Mouse (Mus musculus): ENCODE data around the gene Cdk9. TPM values are rescaled to one million over a fixed set of nuclear protein-coding genes. Genes with fewer than 3 reads are reported as not detected.

The Cdk9 gene
- polyA plus RNA-seq, 1 experiment = 109 TPM

GRCm38 (mm10) chr2:32714987-32715425, 2.1 kb upstream of the Cdk9 start:
- peaks cover 4% of the 10 kb centered on the region for H3K4me1 ChIP-seq (ENCODE audit: control insufficient read depth, insufficient read depth, low read length)
- no peaks in the 10 kb centered on the region for H3K9me3 ChIP-seq (replicated peaks; ENCODE audit: control insufficient read depth, insufficient read depth, low read length, poor library complexity, severe bottlenecking)
- H3K36me3 ChIP-seq (ENCODE audit: control insufficient read depth, insufficient read depth, low read length, poor library complexity, severe bottlenecking) = peaks cover 11% of the 10 kb centered on the region
- no peak overlapping the region for H3K4me3 ChIP-seq (ENCODE audit: low read depth, low read length)
- TF ChIP-seq CTCF (IDR thresholded peaks at IDR 0.05; ENCODE audit: low read depth, low read length) (no peak), EP300 (IDR thresholded peaks at IDR 0.05; ENCODE audit: insufficient read depth, low read depth, low read length) (peak; percentile 92)
- no peak overlapping the region for H3K9ac ChIP-seq (ENCODE audit: low read depth, poor library complexity, severe bottlenecking)
- H3K27ac ChIP-seq (ENCODE audit: insufficient read depth, low read length) = peak overlapping the region; percentile 2; the same call in 1 of the 2 replicates
- no peaks in the 10 kb centered on the region for H3K27me3 ChIP-seq (ENCODE audit: control insufficient read depth, insufficient read depth, low read length, poor library complexity, severe bottlenecking)

GRCm38 (mm10) chr2:32714117-32714986, 1.5 kb upstream of the Cdk9 start:
- Histone ChIP-seq H3K4me1 (ENCODE audit: control insufficient read depth, insufficient read depth, low read length) (peaks cover 4% of the 10 kb centered on the region), H3K27ac (ENCODE audit: insufficient read depth, low read length) (peak overlapping the region; percentile 51), H3K9ac (ENCODE audit: low read depth, poor library complexity, severe bottlenecking) (peak overlapping the region; percentile 97; the same call in 1 of the 2 replicates), H3K4me3 (ENCODE audit: low read depth, low read length) (no peak overlapping the region), H3K27me3 (ENCODE audit: control insufficient read depth, insufficient read depth, low read length, poor library complexity, severe bottlenecking) (no peaks in the 10 kb centered on the region), H3K9me3 (replicated peaks; ENCODE audit: control insufficient read depth, insufficient read depth, low read length, poor library complexity, severe bottlenecking) (no peaks in the 10 kb centered on the region), H3K36me3 (ENCODE audit: control insufficient read depth, insufficient read depth, low read length, poor library complexity, severe bottlenecking) (peaks cover 18% of the 10 kb centered on the region)
- TF ChIP-seq POLR2A (IDR thresholded peaks at IDR 0.05; ENCODE audit: insufficient read depth, low read length) (no peak), EP300 (IDR thresholded peaks at IDR 0.05; ENCODE audit: insufficient read depth, low read depth, low read length) (no peak), CTCF (IDR thresholded peaks at IDR 0.05; ENCODE audit: low read depth, low read length) (no peak)

- Histone ChIP-seq H3K36me3 (ENCODE audit: control insufficient read depth, insufficient read depth, low read length, poor library complexity, severe bottlenecking) (peaks cover 31% of the 10 kb centered on the region), H3K9me3 (replicated peaks; ENCODE audit: control insufficient read depth, insufficient read depth, low read length, poor library complexity, severe bottlenecking) (no peaks in the 10 kb centered on the region), H3K4me3 (ENCODE audit: low read depth, low read length) (peak overlapping the region; percentile 97), H3K27me3 (ENCODE audit: control insufficient read depth, insufficient read depth, low read length, poor library complexity, severe bottlenecking) (no peaks in the 10 kb centered on the region), H3K27ac (ENCODE audit: insufficient read depth, low read length) (peak overlapping the region; percentile 38), H3K4me1 (ENCODE audit: control insufficient read depth, insufficient read depth, low read length) (peaks cover 4% of the 10 kb centered on the region), H3K9ac (ENCODE audit: low read depth, poor library complexity, severe bottlenecking) (peak overlapping the region; percentile 97)
- no peak for TF ChIP-seq POLR2A (IDR thresholded peaks at IDR 0.05; ENCODE audit: insufficient read depth, low read length)
- no peak for TF ChIP-seq EP300 (IDR thresholded peaks at IDR 0.05; ENCODE audit: insufficient read depth, low read depth, low read length)
- TF ChIP-seq CTCF (IDR thresholded peaks at IDR 0.05; ENCODE audit: low read depth, low read length) = no peak
Measured at GRCm38 (mm10) chr2:32712586-32712933, 316 bp downstream of the Cdk9 start.

GRCm38 (mm10) chr2:32712108-32712551, 746 bp downstream of the Cdk9 start:
- Histone ChIP-seq H3K4me1 (ENCODE audit: control insufficient read depth, insufficient read depth, low read length) (peaks cover 4% of the 10 kb centered on the region), H3K27ac (ENCODE audit: insufficient read depth, low read length) (peak overlapping the region; percentile 38), H3K36me3 (ENCODE audit: control insufficient read depth, insufficient read depth, low read length, poor library complexity, severe bottlenecking) (peaks cover 35% of the 10 kb centered on the region), H3K9ac (ENCODE audit: low read depth, poor library complexity, severe bottlenecking) (peak overlapping the region; percentile 97), H3K27me3 (ENCODE audit: control insufficient read depth, insufficient read depth, low read length, poor library complexity, severe bottlenecking) (no peaks in the 10 kb centered on the region), H3K9me3 (replicated peaks; ENCODE audit: control insufficient read depth, insufficient read depth, low read length, poor library complexity, severe bottlenecking) (no peaks in the 10 kb centered on the region), H3K4me3 (ENCODE audit: low read depth, low read length) (peak overlapping the region; percentile 97)
- TF ChIP-seq EP300 (IDR thresholded peaks at IDR 0.05; ENCODE audit: insufficient read depth, low read depth, low read length) = no peak
- no peak for TF ChIP-seq CTCF (IDR thresholded peaks at IDR 0.05; ENCODE audit: low read depth, low read length)
- TF ChIP-seq POLR2A (IDR thresholded peaks at IDR 0.05; ENCODE audit: insufficient read depth, low read length) = no peak

GRCm38 (mm10) chr2:32711301-32712056, 1.4 kb downstream of the Cdk9 start:
- H3K27me3 ChIP-seq (ENCODE audit: control insufficient read depth, insufficient read depth, low read length, poor library complexity, severe bottlenecking) = no peaks in the 10 kb centered on the region
- peaks cover 4% of the 10 kb centered on the region for H3K4me1 ChIP-seq (ENCODE audit: control insufficient read depth, insufficient read depth, low read length)
- H3K36me3 ChIP-seq (ENCODE audit: control insufficient read depth, insufficient read depth, low read length, poor library complexity, severe bottlenecking) = peaks cover 41% of the 10 kb centered on the region
- peak overlapping the region; percentile 97 for H3K4me3 ChIP-seq (ENCODE audit: low read depth, low read length)
- peak overlapping the region; percentile 97 for H3K9ac ChIP-seq (ENCODE audit: low read depth, poor library complexity, severe bottlenecking)
- peak overlapping the region; percentile 38; the same call in 1 of the 2 replicates for H3K27ac ChIP-seq (ENCODE audit: insufficient read depth, low read length)
- no peaks in the 10 kb centered on the region for H3K9me3 ChIP-seq (replicated peaks; ENCODE audit: control insufficient read depth, insufficient read depth, low read length, poor library complexity, severe bottlenecking)
- TF ChIP-seq EP300 (IDR thresholded peaks at IDR 0.05; ENCODE audit: insufficient read depth, low read depth, low read length) (no peak), CTCF (IDR thresholded peaks at IDR 0.05; ENCODE audit: low read depth, low read length) (no peak), POLR2A (IDR thresholded peaks at IDR 0.05; ENCODE audit: insufficient read depth, low read length) (no peak)

Measured in ES-Bruce4 (cell line).